Comparison of ENCODE assay signal across 25 mouse cellular contexts in the genomic region with DNA sequence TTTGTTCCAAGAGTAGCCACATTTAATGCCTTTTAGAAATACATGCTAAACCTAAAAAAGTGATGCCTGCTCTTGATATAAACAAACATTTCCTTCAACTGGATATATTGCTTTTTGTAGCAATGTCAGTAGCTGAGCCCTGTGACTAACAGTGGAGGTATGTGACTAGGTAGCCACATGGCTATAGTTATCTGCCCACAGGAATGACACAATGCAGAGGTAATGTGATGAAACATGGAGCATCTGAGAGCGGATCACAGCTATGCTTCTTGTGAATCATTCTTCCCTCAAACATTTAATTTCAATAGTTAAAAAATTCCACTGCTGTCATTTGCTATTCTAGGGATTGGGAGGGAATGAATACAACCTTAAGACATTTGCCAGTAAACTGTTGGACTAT.
DNase-seq lines count a peak whose midpoint lies in the region; ATAC-seq and TF ChIP-seq lines count a peak whose summit lies in the region.
"Had no signal": no experiment of that assay in that cellular context is flagged by ENCODE, and none has a peak within 500 bp of the region (broad histone marks: within the 10 kb centered on the region; RNA-seq: fewer than 3 reads in every experiment).

No protein-coding gene starts in this region.

- H3K27me3 ChIP-seq in heart, adult 2 months (ENCODE audit: control insufficient read depth, insufficient read depth, low read length) = no peaks in the 10 kb centered on the region
- H3K27me3 ChIP-seq: embryonic facial prominence, embryonic 12.5 days; embryonic facial prominence, embryonic 15.5 days; hindbrain, embryonic 13.5 days had no signal

- ATAC-seq in frontal cortex, adult (ENCODE audit: low TSS enrichment) = no peak
- ATAC-seq: CD4-positive, CD25-positive, alpha-beta regulatory T cell, adult 4 months; forebrain, embryonic 14.5 days; forebrain, postnatal 0 days; hindbrain, embryonic 16.5 days; intestine, embryonic 16.5 days had no signal

- H3K79me2 ChIP-seq in heart, adult 2 months (replicated peaks; ENCODE audit: control insufficient read depth, insufficient read depth, low read length) = no peaks in the 10 kb centered on the region

- no peak for TF ChIP-seq CTCF in embryonic fibroblast, embryonic 13.5 days (IDR thresholded peaks at IDR 0.05; ENCODE audit: borderline replicate concordance, insufficient read depth, low read length)
- no peak for TF ChIP-seq CTCF in heart, adult 2 months (IDR thresholded peaks at IDR 0.05)

- WGBS in heart, adult 2 months = 97% methylated on average over 1 of the region's 1 CpGs

- no peak overlapping the region for H3K4me3 ChIP-seq in embryonic fibroblast, embryonic 13.5 days (ENCODE audit: insufficient read depth, low read length)
- no peak overlapping the region for H3K4me3 ChIP-seq in heart, adult 2 months
- H3K4me3 ChIP-seq: embryonic facial prominence, embryonic 12.5 days; embryonic facial prominence, embryonic 15.5 days; erythroblast, embryonic 14.5 days; hindbrain, embryonic 13.5 days had no signal

- H3K9ac ChIP-seq in heart, adult 2 months (ENCODE audit: low read depth, low read length) = no peak overlapping the region
- H3K9ac ChIP-seq: embryonic facial prominence, embryonic 12.5 days; embryonic facial prominence, embryonic 15.5 days; forebrain, postnatal 0 days; hindbrain, embryonic 13.5 days had no signal

- no peak; the same call in 1 of the 2 replicates for TF ChIP-seq POLR2A in embryonic fibroblast, embryonic 13.5 days (IDR thresholded peaks at IDR 0.05; ENCODE audit: low read depth, low read length)
- TF ChIP-seq POLR2A in heart, adult 2 months (IDR thresholded peaks at IDR 0.05; ENCODE audit: insufficient read depth, low read depth, low read length) = no peak

- intact Hi-C loops in heart, adult 2 months (cut with DNase I) = no loop called here

- peaks cover 7% of the 10 kb centered on the region for H3K4me1 ChIP-seq in embryonic fibroblast, embryonic 13.5 days (ENCODE audit: control insufficient read depth, insufficient read depth, low read length)
- no peaks in the 10 kb centered on the region for H3K4me1 ChIP-seq in heart, adult 2 months (ENCODE audit: control insufficient read depth, insufficient read depth, low read length)
- H3K4me1 ChIP-seq: embryonic facial prominence, embryonic 12.5 days; embryonic facial prominence, embryonic 15.5 days; hindbrain, embryonic 13.5 days had no signal

- no peaks in the 10 kb centered on the region for H3K36me3 ChIP-seq in heart, adult 2 months (ENCODE audit: control insufficient read depth, insufficient read depth, low read length)
- H3K36me3 ChIP-seq: embryonic facial prominence, embryonic 12.5 days; embryonic facial prominence, embryonic 15.5 days; hindbrain, embryonic 13.5 days had no signal

- peak overlapping the region; percentile 95; the same call in 1 of the 2 replicates for H3K27ac ChIP-seq in embryonic fibroblast, embryonic 13.5 days (ENCODE audit: insufficient read depth, low read length)
- H3K27ac ChIP-seq in heart, adult 2 months = no peak overlapping the region
- H3K27ac ChIP-seq: embryonic facial prominence, embryonic 12.5 days; embryonic facial prominence, embryonic 15.5 days; hindbrain, embryonic 13.5 days had no signal

- no peak for TF ChIP-seq EP300 in heart, adult 2 months (IDR thresholded peaks at IDR 0.05; ENCODE audit: insufficient read depth, low read depth, low read length)

- DNase-seq in 3T3-L1 (ENCODE audit: low read depth, low spot score) = peak; percentile 95
- DNase-seq in Muller cell, postnatal 12 days (ENCODE audit: inconsistent ontology term) = peak; percentile 76
- no peak for DNase-seq in embryo, embryonic 11 days
- DNase-seq in adrenal gland, postnatal 36 days = no peak
- DNase-seq in heart, adult 2 months = no peak
- DNase-seq: adrenal gland, adult 2 months; adrenal gland, postnatal 14 days; B cell, adult 2 months; cerebellum, adult 18-20 months; cerebellum, adult 9-10 months; cerebellum, postnatal 14 days; forebrain, postnatal 0 days; gastrocnemius, postnatal 36 days; kidney, adult 18-20 months; kidney, adult 9 months had no signal

Comparison
In these comparisons a context has a peak if more than half of its experiments do, and no peak if none do; other contexts are left out.
1. DNase-seq: peak in 3T3-L1 (single experiment) and Muller cell, postnatal 12 days (single experiment); none in embryo, embryonic 11 days (single experiment), adrenal gland, postnatal 36 days (0 of 2) and heart, adult 2 months (0 of 2).